Mouse (Mus musculus) ES-E14 (cell line): ENCODE data around the gene Cars2.

Experiments
- CHD2 ChIP-seq: IDR thresholded peaks from 2 replicates; pipeline ENCODE4 v1.6.1; 2014; ENCODE audit warnings: mild to moderate bottlenecking, low read depth, low read length, inconsistent platforms
- HCFC1 ChIP-seq: IDR thresholded peaks from 2 replicates; pipeline ENCODE4 v1.6.1; 2012; ENCODE audit warnings: low read length, inconsistent platforms, borderline replicate concordance; ENCODE audit not compliant: insufficient read depth
- MAFK ChIP-seq: IDR thresholded peaks from 2 replicates; pipeline ENCODE4 v1.6.1; 2014; ENCODE audit warnings: mild to moderate bottlenecking, low read depth, low read length, inconsistent platforms; ENCODE audit not compliant: insufficient read depth
- ZC3H11A ChIP-seq: IDR thresholded peaks from 2 replicates; pipeline ENCODE4 v1.6.1; 2012; ENCODE audit warnings: low read depth, mild to moderate bottlenecking, inconsistent platforms, low read length, borderline replicate concordance

DNA sequence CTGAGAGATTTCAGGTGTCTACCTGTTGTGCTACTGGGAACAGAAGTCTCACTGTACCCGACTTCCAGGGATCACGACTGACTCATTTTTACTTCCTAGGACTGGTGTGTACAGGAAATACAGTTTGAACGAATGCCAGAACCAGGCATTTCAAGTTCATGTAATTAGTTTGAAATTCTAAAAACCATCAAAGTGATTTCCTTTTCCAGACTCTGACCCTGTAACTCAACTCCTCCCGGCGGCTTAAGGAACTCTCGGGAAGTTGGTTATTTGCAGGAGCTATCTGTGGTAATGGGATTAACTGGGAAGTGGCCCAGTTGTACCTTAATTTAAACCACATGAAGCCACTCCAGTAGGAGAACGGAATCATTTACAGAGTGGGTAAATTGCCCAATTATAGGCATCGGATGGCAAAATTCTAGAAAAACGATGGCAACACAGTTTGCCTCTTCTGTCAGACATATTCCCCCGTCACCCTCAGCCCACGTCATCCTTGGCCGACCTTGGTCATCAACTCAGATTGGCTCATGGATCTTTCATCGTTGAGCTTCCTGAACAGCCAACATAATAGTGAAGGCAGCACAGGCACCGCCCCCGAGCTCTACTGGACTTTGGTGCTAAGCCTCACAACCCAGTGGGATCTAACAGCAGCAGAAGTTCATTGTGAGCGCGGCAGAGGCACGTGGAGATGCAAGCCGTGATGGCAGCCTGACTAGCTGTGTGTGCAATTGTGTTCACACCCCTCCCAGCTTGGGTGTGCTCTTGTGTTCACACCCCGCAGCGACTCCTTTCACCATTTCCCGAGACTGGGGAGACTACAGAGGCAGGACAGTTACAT, 18.9 kb upstream of the Cars2 start:
- no peak for TF ChIP-seq CHD2
- TF ChIP-seq MAFK, result no peak
- TF ChIP-seq ZC3H11A, result no peak
- TF ChIP-seq HCFC1, result no peak
